Mouse (Mus musculus) kidney, adult 2 months (tissue): ENCODE measurements around the gene Fam83f. TPM values are rescaled to one million over a fixed set of nuclear protein-coding genes. Genes with fewer than 3 reads are reported as not detected.

Experiments
- DNase-seq: peaks from one replicate; pipeline ENCODE4 v3.0.0; 2021
- H3K27ac ChIP-seq: fragments of 200-500 bp; 2 replicates; pipeline ENCODE4 v1.5.1; 2012; ENCODE audit warnings: low read depth, low read length, control low read depth, inconsistent platforms; ENCODE audit not compliant: insufficient read depth
- H3K27me3 ChIP-seq: fragments of 200-500 bp; replicated peaks from 2 replicates; pipeline ENCODE4 v1.6.1; 2012; ENCODE audit warnings: mild to moderate bottlenecking, moderate library complexity, low read length, inconsistent platforms; ENCODE audit not compliant: control insufficient read depth, insufficient read depth
- H3K36me3 ChIP-seq: fragments of 200-500 bp; 2 replicates; pipeline ENCODE4 v1.6.1; 2012; ENCODE audit warnings: mild to moderate bottlenecking, moderate library complexity, low read length, inconsistent platforms; ENCODE audit not compliant: control insufficient read depth, insufficient read depth
- H3K4me1 ChIP-seq: fragments of 200-500 bp; 2 replicates; pipeline ENCODE4 v1.6.1; 2011; ENCODE audit warnings: low read length; ENCODE audit not compliant: control insufficient read depth, insufficient read depth
- H3K4me3 ChIP-seq: fragments of 200-500 bp; 2 replicates; pipeline ENCODE4 v1.5.1; 2011; ENCODE audit warnings: mild to moderate bottlenecking, low read depth, low read length, control low read depth; ENCODE audit not compliant: insufficient read depth
- CTCF ChIP-seq: fragments of 200-500 bp; conservative IDR thresholded peaks from 2 replicates; pipeline ENCODE4 v1.5.1; 2011; ENCODE audit warnings: low read depth, mild to moderate bottlenecking, control low read depth, low read length, moderate library complexity, mixed read lengths; ENCODE audit not compliant: insufficient read depth, insufficient read length
- POLR2A ChIP-seq: fragments of 200-500 bp; IDR thresholded peaks from one replicate; pipeline ENCODE4 v1.6.1; 2011; ENCODE audit warnings: low read depth, low read length, control low read depth
- WGBS: fragments of 180-500 bp; shearing (Covaris S2); methylation state at CpG from one replicate; pipeline ENCODE4 v1.1.7; 2018; 5-methylcytosine and 5-hydroxymethylcytosine counted together
- polyA plus RNA-seq: library from polyadenylated mRNA; depleted of rRNA; stranded (reverse); fragments of >200 nt; gene quantifications from 2 replicates; pipeline ENCODE4 v1.2.3, GENCODE M21; 2012; rRNA removed

Fam83f gene
- polyA plus RNA-seq, 1 experiment: 2.8 TPM

DNA sequence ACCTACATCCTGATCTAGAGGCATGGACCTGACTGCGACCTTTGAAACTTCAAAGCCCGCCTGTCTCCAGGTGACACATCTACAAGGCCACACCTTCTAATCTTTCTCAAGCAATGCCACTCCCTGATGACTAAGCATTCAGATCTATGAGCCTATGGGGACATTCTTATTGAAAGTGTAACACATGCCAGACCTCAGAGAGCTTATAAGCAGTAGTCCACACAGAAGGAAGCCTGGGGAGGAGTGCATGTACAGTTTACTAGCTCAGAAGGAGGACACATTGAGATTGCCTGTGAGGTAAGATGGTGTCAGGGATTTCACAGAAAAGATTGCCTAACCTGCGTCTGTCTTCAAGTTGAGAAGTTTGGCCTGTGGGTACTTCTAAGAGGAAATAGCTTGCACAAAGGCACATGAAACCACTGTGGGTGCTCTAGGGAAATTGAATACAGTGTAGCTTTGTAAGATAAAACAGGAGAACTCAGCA, 71.4 kb downstream of the Fam83f start:
- WGBS: 83% methylated on average over 3 of the region's 3 CpGs
- H3K36me3 ChIP-seq: no peaks in the 10 kb centered on the region
- no peak for DNase-seq

DNA sequence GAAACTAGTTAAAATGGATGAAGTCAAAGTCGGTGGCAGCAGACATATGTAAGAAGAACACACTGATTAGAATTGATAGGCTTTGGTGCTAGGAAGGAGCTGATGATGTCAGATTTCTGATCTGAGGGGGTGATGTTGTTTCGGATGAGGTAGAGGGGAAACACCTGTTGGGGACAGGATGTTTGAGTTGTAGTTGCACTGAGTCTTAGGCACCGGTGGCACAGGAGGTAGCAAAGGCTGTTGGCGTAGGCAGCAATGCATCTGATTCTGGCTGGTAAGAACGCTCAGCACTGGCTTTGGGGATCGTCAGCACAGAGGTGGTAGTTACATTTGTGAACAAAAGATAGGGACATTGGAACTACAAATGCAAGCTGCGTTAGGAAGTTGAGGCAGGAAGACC, 72.0 kb downstream of the Fam83f start:
- no peaks in the 10 kb centered on the region for H3K27me3 ChIP-seq
- DNase-seq: no peak
- H3K36me3 ChIP-seq: no peaks in the 10 kb centered on the region
- WGBS: 86% methylated on average over 7 of the region's 7 CpGs
- peaks cover 6% of the 10 kb centered on the region; the same call in 1 of the 2 replicates for H3K4me1 ChIP-seq
- no peak overlapping the region for H3K4me3 ChIP-seq
- no peak overlapping the region for H3K27ac ChIP-seq
- TF ChIP-seq POLR2A (no peak), CTCF (no peak)

More for the DNA sequence above, 71.4 kb downstream of the Fam83f start:
- no peak for TF ChIP-seq POLR2A
- TF ChIP-seq CTCF: no peak
- H3K4me1 ChIP-seq: peaks cover 6% of the 10 kb centered on the region; the same call in 1 of the 2 replicates
- no peak overlapping the region for H3K4me3 ChIP-seq
- no peak overlapping the region for H3K27ac ChIP-seq
- no peaks in the 10 kb centered on the region for H3K27me3 ChIP-seq

DNA sequence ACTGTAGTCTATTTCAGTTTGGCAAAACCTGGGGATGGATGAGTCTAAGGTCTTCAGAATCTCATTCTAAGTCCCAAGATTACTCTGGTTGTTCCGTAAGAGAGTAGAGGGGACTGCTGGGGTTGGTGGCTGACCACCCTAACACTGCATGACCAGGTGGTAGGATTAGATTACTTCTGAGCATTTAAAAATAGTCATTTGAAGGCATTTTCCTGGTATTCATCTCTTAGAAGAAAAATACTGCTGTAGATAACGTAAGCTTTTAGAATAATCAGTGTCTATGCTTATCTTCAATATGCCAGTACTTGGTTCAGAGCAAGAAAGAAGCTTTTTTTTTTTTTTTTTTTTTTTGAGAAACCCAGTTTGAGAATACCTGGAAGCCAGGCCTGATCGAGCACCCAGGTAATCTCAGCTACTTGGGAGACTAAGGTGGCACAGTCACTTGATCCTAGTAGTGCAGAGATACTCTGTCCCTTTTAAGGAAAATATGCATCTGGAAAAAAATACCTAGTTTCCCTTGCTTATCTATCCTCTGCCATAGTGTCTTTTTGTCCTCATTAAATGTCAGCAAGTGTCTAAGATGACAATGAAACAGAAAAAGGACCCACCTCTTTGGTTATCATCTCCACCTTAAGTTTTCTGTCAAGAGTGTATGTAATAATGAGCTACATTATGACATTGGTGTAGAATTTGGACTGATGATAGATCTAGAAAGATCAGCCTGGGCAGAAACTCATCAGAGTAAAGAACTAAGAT, 73.2 kb downstream of the Fam83f start:
- TF ChIP-seq CTCF: no peak
- no peak for TF ChIP-seq POLR2A
- Histone ChIP-seq H3K27ac (no peak overlapping the region), H3K4me1 (peaks cover 6% of the 10 kb centered on the region; the same call in 1 of the 2 replicates), H3K36me3 (no peaks in the 10 kb centered on the region), H3K4me3 (no peak overlapping the region), H3K27me3 (no peaks in the 10 kb centered on the region)
- DNase-seq: no peak
- WGBS: 84% methylated on average over 3 of the region's 3 CpGs

DNA sequence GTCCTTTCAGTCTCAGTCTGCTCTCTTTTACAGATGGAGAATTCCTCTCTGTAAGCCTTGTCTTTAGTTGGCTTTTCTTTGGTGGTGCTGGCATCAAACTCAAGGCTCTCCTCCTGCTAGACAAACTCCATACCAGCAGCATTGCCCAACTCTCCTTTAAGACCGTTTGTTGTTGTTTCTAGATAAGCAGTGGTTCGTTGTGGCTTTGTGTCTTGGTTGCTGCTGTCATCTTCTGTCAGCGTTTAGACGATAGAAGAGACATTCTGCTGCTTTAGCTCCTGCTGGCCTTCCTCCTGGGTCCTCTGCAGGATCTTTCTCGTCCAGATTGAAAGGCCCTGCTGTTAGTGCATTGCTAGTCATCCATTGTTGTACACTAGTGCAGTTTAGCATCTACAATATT, 77.3 kb downstream of the Fam83f start:
- 80% methylated on average over 5 of the region's 5 CpGs for WGBS
- Histone ChIP-seq H3K27me3 (no peaks in the 10 kb centered on the region), H3K4me3 (no peak overlapping the region), H3K27ac (no peak overlapping the region), H3K36me3 (no peaks in the 10 kb centered on the region; the same call in 1 of the 2 replicates), H3K4me1 (no peaks in the 10 kb centered on the region; the same call in 1 of the 2 replicates)
- DNase-seq: no peak
- TF ChIP-seq POLR2A: no peak
- no peak for TF ChIP-seq CTCF

Other genes starting within 250 kb of the Fam83f start
- gene Enthd1, start 106.7 kb upstream of the Fam83f start, polyA plus RNA-seq: not detected in 2 replicates
- 0.31 and 2.5 TPM in 2 replicates for gene Grap2, start 99.3 kb upstream of the Fam83f start, polyA plus RNA-seq
- gene Tnrc6b, start 39.5 kb downstream of the Fam83f start, polyA plus RNA-seq: 12.1 and 14.2 TPM in 2 replicates